ENCODE assay signal across 8 mouse cellular contexts in the genomic region with DNA sequence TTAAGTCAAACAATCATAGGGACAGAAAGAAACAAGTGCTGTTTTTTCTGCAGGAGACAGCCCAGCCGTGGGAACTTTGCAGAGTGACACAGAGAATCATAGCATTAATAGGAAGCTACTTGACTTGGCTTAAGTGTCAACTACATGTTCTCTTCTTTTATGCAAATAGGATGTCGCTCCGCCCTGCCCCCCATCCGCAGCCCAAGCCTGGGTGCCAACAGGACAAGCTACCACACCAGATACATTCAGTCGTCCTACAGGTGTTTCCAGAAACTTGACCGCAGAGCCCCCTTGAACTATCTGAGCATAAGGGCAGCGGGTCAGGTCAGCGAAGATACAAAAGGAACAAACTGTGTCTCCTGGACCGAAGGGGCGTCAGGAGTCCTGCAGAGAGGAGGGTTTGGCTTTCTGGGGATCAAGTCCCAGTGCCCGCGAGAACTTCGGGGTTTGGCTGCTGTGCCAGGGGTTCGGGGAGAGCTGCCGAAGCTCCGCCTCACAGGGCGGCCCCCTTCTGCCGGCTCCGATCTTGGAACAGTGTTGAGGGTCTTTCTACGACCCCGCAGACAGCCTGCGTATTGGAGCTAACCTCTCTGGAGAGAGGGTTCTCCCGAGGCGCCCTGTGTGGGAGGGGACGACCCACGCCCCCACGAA. TPM values are rescaled to one million over a fixed set of nuclear protein-coding genes. Genes with fewer than 3 reads are reported as not detected.
A peak's percentile ranks its signal among the peaks of the same experiment; 100 is the strongest.
DNase-seq lines count a peak whose midpoint lies in the region; ATAC-seq and TF ChIP-seq lines count a peak whose summit lies in the region.

No protein-coding gene starts in this region.

- H3K4me2 ChIP-seq in embryonic facial prominence, embryonic 13.5 days, result peak overlapping the region; percentile 79
- H3K4me2 ChIP-seq in heart, embryonic 15.5 days, result peak overlapping the region; percentile 75
- peak overlapping the region; percentile 79 for H3K4me2 ChIP-seq in lung, embryonic 16.5 days (ENCODE audit: low read depth, low read length)

- TF ChIP-seq EP300 in ES-Bruce4 (IDR thresholded peaks at IDR 0.05; ENCODE audit: insufficient read depth, low read depth, low read length), result no peak

- no peak for TF ChIP-seq CTCF in ES-Bruce4 (IDR thresholded peaks at IDR 0.05; ENCODE audit: low read depth, low read length)

- H3K27ac ChIP-seq in ES-Bruce4 (ENCODE audit: insufficient read depth, low read length), result no peak overlapping the region; the same call in 1 of the 2 replicates
- H3K27ac ChIP-seq in embryonic facial prominence, embryonic 13.5 days, result peak overlapping the region; percentile 97
- peak overlapping the region; percentile 96 for H3K27ac ChIP-seq in heart, embryonic 15.5 days
- H3K27ac ChIP-seq in lung, embryonic 16.5 days (ENCODE audit: low read length), result peak overlapping the region; percentile 98

- under 1% methylated on average over 27 of the region's 27 CpGs for WGBS in embryonic facial prominence, embryonic 13.5 days
- WGBS in heart, embryonic 15.5 days, result under 1% methylated on average over 27 of the region's 27 CpGs
- under 1% methylated on average over 27 of the region's 27 CpGs for WGBS in lung, embryonic 16.5 days

- H3K36me3 ChIP-seq in ES-Bruce4 (ENCODE audit: control insufficient read depth, insufficient read depth, low read length, poor library complexity, severe bottlenecking), result no peaks in the 10 kb centered on the region
- no peaks in the 10 kb centered on the region for H3K36me3 ChIP-seq in embryonic facial prominence, embryonic 13.5 days
- H3K36me3 ChIP-seq in heart, embryonic 15.5 days, result no peaks in the 10 kb centered on the region
- H3K36me3 ChIP-seq in lung, embryonic 16.5 days (ENCODE audit: control insufficient read depth, insufficient read depth, low read length), result no peaks in the 10 kb centered on the region

- peaks cover 1% of the 10 kb centered on the region for H3K4me1 ChIP-seq in ES-Bruce4 (ENCODE audit: control insufficient read depth, insufficient read depth, low read length)
- H3K4me1 ChIP-seq in embryonic facial prominence, embryonic 13.5 days, result peaks cover 13% of the 10 kb centered on the region
- H3K4me1 ChIP-seq in heart, embryonic 15.5 days (replicated peaks), result peaks cover 18% of the 10 kb centered on the region
- peaks cover 13% of the 10 kb centered on the region for H3K4me1 ChIP-seq in lung, embryonic 16.5 days (replicated peaks; ENCODE audit: control insufficient read depth, insufficient read depth, low read length)

- ATAC-seq in embryonic facial prominence, embryonic 13.5 days (ENCODE audit: insufficient number of reproducible peaks, insufficient read depth, low FRiP score, low TSS enrichment, low read depth), result peak; percentile 84
- peak; percentile 65 for ATAC-seq in heart, embryonic 15.5 days (replicated peaks; ENCODE audit: insufficient number of reproducible peaks, insufficient read depth, low FRiP score, low read depth)
- peak; percentile 75; the same call in 1 of the 2 replicates for ATAC-seq in lung, embryonic 16.5 days (ENCODE audit: low read depth)

- H3K9me3 ChIP-seq in ES-Bruce4 (replicated peaks; ENCODE audit: control insufficient read depth, insufficient read depth, low read length, poor library complexity, severe bottlenecking), result no peaks in the 10 kb centered on the region
- H3K9me3 ChIP-seq in embryonic facial prominence, embryonic 13.5 days, result no peaks in the 10 kb centered on the region
- no peaks in the 10 kb centered on the region for H3K9me3 ChIP-seq in heart, embryonic 15.5 days (replicated peaks)
- no peaks in the 10 kb centered on the region for H3K9me3 ChIP-seq in lung, embryonic 16.5 days (ENCODE audit: control insufficient read depth, low read length)

- H3K4me3 ChIP-seq in ES-Bruce4 (ENCODE audit: low read depth, low read length), result peak overlapping the region; percentile 93
- H3K4me3 ChIP-seq in embryonic facial prominence, embryonic 13.5 days, result peak overlapping the region; percentile 75
- peak overlapping the region; percentile 86 for H3K4me3 ChIP-seq in heart, embryonic 15.5 days
- H3K4me3 ChIP-seq in lung, embryonic 16.5 days (ENCODE audit: low read length), result peak overlapping the region; percentile 88

- DNase-seq in adrenal gland, adult (ENCODE audit: inconsistent age in 2 of 2, low spot score in 1 of 2), result peak; percentile 76 to 87
- peak; percentile 74 for DNase-seq in kidney, postnatal 10 days
- peak; percentile 26 for DNase-seq in ovary, postnatal 10 days (ENCODE audit: low spot score)
- no peak for DNase-seq in yolk sac, embryonic 10.5 days (ENCODE audit: low spot score)

- TF ChIP-seq POLR2A in ES-Bruce4 (IDR thresholded peaks at IDR 0.05; ENCODE audit: insufficient read depth, low read length), result no peak

- H3K27me3 ChIP-seq in ES-Bruce4 (ENCODE audit: control insufficient read depth, insufficient read depth, low read length, poor library complexity, severe bottlenecking), result no peaks in the 10 kb centered on the region
- no peaks in the 10 kb centered on the region for H3K27me3 ChIP-seq in embryonic facial prominence, embryonic 13.5 days
- no peaks in the 10 kb centered on the region for H3K27me3 ChIP-seq in heart, embryonic 15.5 days
- H3K27me3 ChIP-seq in lung, embryonic 16.5 days (ENCODE audit: control insufficient read depth, insufficient read depth, low read depth, low read length), result no peaks in the 10 kb centered on the region

- peak overlapping the region; percentile 72 for H3K9ac ChIP-seq in ES-Bruce4 (ENCODE audit: low read depth, poor library complexity, severe bottlenecking)
- peak overlapping the region; percentile 89 for H3K9ac ChIP-seq in embryonic facial prominence, embryonic 13.5 days
- peak overlapping the region; percentile 87 for H3K9ac ChIP-seq in heart, embryonic 15.5 days
- peak overlapping the region; percentile 92 for H3K9ac ChIP-seq in lung, embryonic 16.5 days (ENCODE audit: low read length)

RNA-seq across cellular contexts. Expression of a gene that starts 0.5 kb away (rescaled TPM):
- 10.2 and 10.3 TPM in 2 replicates for polyA plus RNA-seq in ES-Bruce4 (2011; ENCODE audit: insufficient read depth, insufficient read length, low read depth, missing spikeins)
- 15.2 and 17.4 TPM in 2 replicates for polyA plus RNA-seq in embryonic facial prominence, embryonic 13.5 days (2015; fragmentation: Nextera tagmentation; extraction: Ambion mirVana)
- 30.9 and 33.4 TPM in 2 replicates for polyA plus RNA-seq in heart, embryonic 15.5 days (2015; fragmentation: Nextera tagmentation; extraction: Ambion mirVana)
- 14.2 and 15.5 TPM in 2 replicates for polyA plus RNA-seq in lung, embryonic 16.5 days (2015; fragmentation: Nextera tagmentation; extraction: Ambion mirVana)

RNA-seq across cellular contexts. Expression of a gene that starts 10.6 kb away (rescaled TPM):
- not detected in 2 replicates for polyA plus RNA-seq in ES-Bruce4 (2011; ENCODE audit: insufficient read depth, insufficient read length, low read depth, missing spikeins)
- not detected in 2 replicates for polyA plus RNA-seq in embryonic facial prominence, embryonic 13.5 days (2015; fragmentation: Nextera tagmentation; extraction: Ambion mirVana)
- polyA plus RNA-seq in heart, embryonic 15.5 days (2015; fragmentation: Nextera tagmentation; extraction: Ambion mirVana), result not detected in 2 replicates
- 0.05 TPM in 1 of 2 replicates, not detected in the other for polyA plus RNA-seq in lung, embryonic 16.5 days (2015; fragmentation: Nextera tagmentation; extraction: Ambion mirVana)

RNA-seq across cellular contexts. Expression of a gene that starts 44.9 kb away (rescaled TPM):
- polyA plus RNA-seq in ES-Bruce4 (2011; ENCODE audit: insufficient read depth, insufficient read length, low read depth, missing spikeins), result not detected in 2 replicates
- polyA plus RNA-seq in embryonic facial prominence, embryonic 13.5 days (2015; fragmentation: Nextera tagmentation; extraction: Ambion mirVana), result 0.31 and 0.45 TPM in 2 replicates
- 0.42 and 1.3 TPM in 2 replicates for polyA plus RNA-seq in heart, embryonic 15.5 days (2015; fragmentation: Nextera tagmentation; extraction: Ambion mirVana)
- 0.43 and 0.75 TPM in 2 replicates for polyA plus RNA-seq in lung, embryonic 16.5 days (2015; fragmentation: Nextera tagmentation; extraction: Ambion mirVana)
